Mouse (Mus musculus): ENCODE data around the gene Kcnk4.

DNA sequence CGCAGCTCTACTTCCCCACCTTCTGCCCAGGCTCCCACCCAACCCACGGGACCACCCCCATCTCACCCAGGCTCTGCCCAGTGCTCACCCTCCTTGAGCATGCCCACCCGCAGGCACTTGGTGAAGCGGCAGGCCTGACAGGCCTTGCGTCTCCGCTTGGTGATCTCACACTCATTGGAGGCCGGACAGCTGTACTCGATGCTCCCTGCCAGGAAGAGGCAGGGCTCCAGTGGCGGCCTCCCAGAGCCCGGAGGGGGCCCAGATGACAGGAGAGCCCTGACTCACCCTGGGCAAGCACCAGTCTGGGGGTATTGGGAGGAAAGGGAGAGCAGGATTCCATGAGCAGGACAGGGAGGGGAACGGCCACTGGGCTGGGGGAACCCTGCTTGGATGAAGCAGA is 20.3 kb downstream of the Kcnk4 start:
- TF ChIP-seq CTCF (IDR thresholded peaks at IDR 0.05; ENCODE audit: borderline replicate concordance, insufficient read depth, low read length) (no peak), POLR2A (IDR thresholded peaks at IDR 0.05; ENCODE audit: low read depth, low read length) (no peak)

Measured in embryonic fibroblast, embryonic 13.5 days (primary cell).